Comparison of ENCODE assay signal across 14 mouse cellular contexts in genomic region chr9:42230333-42230732, GRCm38 (mm10).
"Had no signal": no experiment of that assay in that cellular context is flagged by ENCODE, and none has a peak within 500 bp of the region (broad histone marks: within the 10 kb centered on the region; RNA-seq: fewer than 3 reads in every experiment).

No protein-coding gene starts in this region.

- H3K4me3 ChIP-seq: left cerebral cortex, adult 2 months; limb, embryonic 10.5 days; liver, embryonic 12.5 days; midbrain, embryonic 10.5 days; myocyte had no signal

- H3K27me3 ChIP-seq: liver, embryonic 12.5 days had no signal

- DNase-seq: kidney, postnatal 25 days; lung, embryonic 14.5 days; lung, postnatal 10 days; lung, postnatal 4 days; midbrain, embryonic 14.5 days; right cerebral cortex, postnatal 4 days; spleen, adult 18-20 months; thymus, adult 18-20 months; thymus, postnatal 14 days had no signal

- H3K27ac ChIP-seq: left cerebral cortex, adult 2 months; limb, embryonic 10.5 days; liver, embryonic 12.5 days; midbrain, embryonic 10.5 days had no signal

- H3K36me3 ChIP-seq: limb, embryonic 10.5 days; liver, embryonic 12.5 days; midbrain, embryonic 10.5 days had no signal

- H3K4me1 ChIP-seq: liver, embryonic 12.5 days; midbrain, embryonic 10.5 days had no signal

- H3K4me2 ChIP-seq: liver, embryonic 12.5 days; lung, embryonic 14.5 days had no signal

- ATAC-seq: liver, embryonic 12.5 days had no signal

- H3K9ac ChIP-seq: liver, embryonic 12.5 days; lung, embryonic 14.5 days had no signal

- H3K9me3 ChIP-seq: limb, embryonic 10.5 days; liver, embryonic 12.5 days; midbrain, embryonic 10.5 days had no signal
